Mouse (Mus musculus) spleen, postnatal 10 days (tissue): Measurements from ENCODE around the gene Col2a1.

Experiments
- DNase-seq, 2 experiments: peaks; one replicate each; pipeline ENCODE4 v3.0.0; 2021 to 2022; ENCODE audit warnings: low spot score in 2 of 2

Col2a1 gene

GRCm38 (mm10) chr15:98002991-98003821 lies 1.3 kb downstream of the Col2a1 start:
- DNase-seq = no peak

- no peak for DNase-seq
Observed at GRCm38 (mm10) chr15:98002113-98002990, 2.1 kb downstream of the Col2a1 start.

GRCm38 (mm10) chr15:98001321-98002112 lies 3.0 kb downstream of the Col2a1 start:
- no peak for DNase-seq

- no peak for DNase-seq
Observed at GRCm38 (mm10) chr15:97999991-98000390, 4.5 kb downstream of the Col2a1 start.

GRCm38 (mm10) chr15:97999546-97999945 lies 4.9 kb downstream of the Col2a1 start:
- no peak for DNase-seq

GRCm38 (mm10) chr15:97996716-97997256 lies 7.7 kb downstream of the Col2a1 start:
- no peak for DNase-seq

- DNase-seq = peak; percentile 36 to 66
Observed at GRCm38 (mm10) chr15:97992712-97993286, 11.7 kb downstream of the Col2a1 start.

- no peak for DNase-seq
Observed at GRCm38 (mm10) chr15:97992027-97992711, 12.3 kb downstream of the Col2a1 start.

GRCm38 (mm10) chr15:97991285-97991895 lies 13.1 kb downstream of the Col2a1 start:
- DNase-seq = no peak

GRCm38 (mm10) chr15:97990721-97991120 lies 13.8 kb downstream of the Col2a1 start:
- DNase-seq = no peak

- no peak for DNase-seq
Observed at GRCm38 (mm10) chr15:97990124-97990523, 14.4 kb downstream of the Col2a1 start.

- no peak for DNase-seq
Observed at GRCm38 (mm10) chr15:97989544-97989943, 15.0 kb downstream of the Col2a1 start.

GRCm38 (mm10) chr15:97981560-97981959 lies 22.9 kb downstream of the Col2a1 start:
- DNase-seq = no peak

- DNase-seq = no peak
Observed at GRCm38 (mm10) chr15:97973248-97974005, 31.1 kb downstream of the Col2a1 start.

- no peak for DNase-seq
Observed at GRCm38 (mm10) chr15:97972580-97972979, 31.9 kb downstream of the Col2a1 start.

GRCm38 (mm10) chr15:97970299-97970698 lies 34.2 kb downstream of the Col2a1 start:
- DNase-seq = peak in 1 of 2 experiments; percentile 38

GRCm38 (mm10) chr15:97965311-97966045 lies 39.0 kb downstream of the Col2a1 start:
- no peak for DNase-seq

- DNase-seq = no peak
Observed at GRCm38 (mm10) chr15:97964836-97965187, 39.7 kb downstream of the Col2a1 start.
